Mouse (Mus musculus) kidney, postnatal 0 days (tissue): Measurements from ENCODE around the gene Mast4. TPM values are rescaled to one million over a fixed set of nuclear protein-coding genes. Genes with fewer than 3 reads are reported as not detected.

ENCODE experiments used
- ATAC-seq: fragments of 200-750 bp; cut with Nextera tagmentation; replicated peaks from 2 replicates; pipeline ENCODE4 v1.8.0; 2017; ENCODE audit warnings: low read depth, moderate number of reproducible peaks, moderate TSS enrichment, moderate library complexity; ENCODE audit not compliant: low FRiP score
- DNase-seq: peaks from one replicate; pipeline ENCODE4 v3.0.0-alpha.2; 2016; ENCODE audit warnings: low spot score
- H3K27ac ChIP-seq: fragments of 300-500 bp; sonication (generic); 2 replicates; pipeline ENCODE4 v1.5.1; 2014; ENCODE audit warnings: mild to moderate bottlenecking
- H3K27me3 ChIP-seq: fragments of 300-500 bp; sonication (generic); 2 replicates; pipeline ENCODE4 v1.6.1; 2014; ENCODE audit warnings: low read length, mixed read lengths; ENCODE audit not compliant: insufficient read depth
- H3K36me3 ChIP-seq: fragments of 300-500 bp; sonication (generic); 2 replicates; pipeline ENCODE4 v1.6.1; 2014; ENCODE audit warnings: low read length, mixed read lengths; ENCODE audit not compliant: insufficient read depth
- H3K4me1 ChIP-seq: fragments of 300-500 bp; sonication (generic); replicated peaks from 2 replicates; pipeline ENCODE4 v1.6.1; 2014; ENCODE audit warnings: antibody characterized with exemption, low read length, mixed read lengths; ENCODE audit not compliant: insufficient read depth
- H3K4me2 ChIP-seq: fragments of 300-500 bp; sonication (generic); 2 replicates; pipeline ENCODE4 v1.6.1; 2014; ENCODE audit warnings: mild to moderate bottlenecking, low read length, moderate library complexity, mixed read lengths
- H3K4me3 ChIP-seq: fragments of 300-500 bp; sonication (generic); replicated peaks from 2 replicates; pipeline ENCODE4 v1.5.1; 2014; ENCODE audit warnings: low read depth, low read length
- H3K9ac ChIP-seq: fragments of 300-500 bp; sonication (generic); 2 replicates; pipeline ENCODE4 v1.6.1; 2014; ENCODE audit warnings: low read depth, low read length
- H3K9me3 ChIP-seq: fragments of 300-500 bp; sonication (generic); replicated peaks from 2 replicates; pipeline ENCODE4 v1.6.1; 2016; ENCODE audit warnings: low read length, inconsistent platforms, mixed read lengths
- CTCF ChIP-seq: IDR thresholded peaks from 2 replicates; pipeline ENCODE4 v1.5.1; 2016; ENCODE audit warnings: antibody characterized with exemption, low read depth, mild to moderate bottlenecking, moderate library complexity
- WGBS: fragments of 180-500 bp; shearing (Covaris S2); extraction: QIAGEN DNeasy Blood & Tissue Kit; methylation state at CpG from one replicate; pipeline ENCODE4 v1.1.7; 2014; 5-methylcytosine and 5-hydroxymethylcytosine counted together
- polyA plus RNA-seq: library from polyadenylated mRNA; unstranded; fragments of >200 nt; fragmentation: Nextera tagmentation; extraction: Ambion mirVana; gene quantifications from 2 replicates; pipeline ENCODE4 v1.2.1, GENCODE M21; 2015

Gene Mast4
- polyA plus RNA-seq, 1 experiment from 2014 or later = 10.6 TPM

GRCm38 (mm10) chr13:103199823-103200660 is 134.3 kb downstream of the Mast4 start:
- H3K4me1 ChIP-seq = no peaks in the 10 kb centered on the region
- no peak overlapping the region for H3K4me3 ChIP-seq
- no peak overlapping the region for H3K4me2 ChIP-seq
- 36% methylated on average over 2 of the region's 2 CpGs for WGBS
- no peak for TF ChIP-seq CTCF
- DNase-seq = no peak
- no peaks in the 10 kb centered on the region for H3K27me3 ChIP-seq
- H3K27ac ChIP-seq = no peak overlapping the region
- H3K36me3 ChIP-seq = no peaks in the 10 kb centered on the region
- ATAC-seq = no peak
- no peak overlapping the region for H3K9ac ChIP-seq
- no peaks in the 10 kb centered on the region for H3K9me3 ChIP-seq

DNA sequence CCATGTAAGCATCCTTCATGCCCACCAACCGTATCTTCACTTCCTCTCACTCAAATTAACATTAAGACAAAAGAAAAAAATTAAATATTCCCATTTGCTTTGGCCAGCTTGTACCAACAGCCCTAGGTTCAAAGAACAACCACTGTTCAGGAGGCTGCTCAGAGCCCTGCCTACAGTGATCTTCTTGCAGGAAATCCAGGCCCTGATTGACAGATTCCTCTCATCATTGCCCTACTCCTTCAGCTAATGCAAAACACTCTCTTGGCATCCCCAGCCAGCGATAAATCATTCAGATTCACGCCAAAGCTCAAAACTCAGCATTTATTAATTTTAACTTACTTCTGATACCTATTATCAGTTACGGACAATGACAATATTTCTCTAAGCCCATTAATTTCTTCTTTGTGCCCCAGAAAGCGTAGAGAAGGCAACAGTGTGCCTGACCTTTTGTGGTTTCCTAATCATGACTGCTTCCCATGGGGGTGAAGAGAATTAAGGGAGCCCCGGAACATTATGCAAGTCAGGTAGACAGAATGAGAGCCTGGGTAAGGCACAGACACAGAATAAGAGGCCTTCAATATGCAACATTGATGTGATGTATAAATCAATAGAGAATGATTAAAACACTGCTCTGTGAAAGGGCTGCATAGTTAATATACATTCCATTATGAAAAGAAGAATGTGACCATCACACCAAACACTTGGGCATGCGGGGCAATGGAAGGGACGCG is 135.9 kb downstream of the Mast4 start:
- WGBS = 91% methylated on average over 9 of the region's 9 CpGs
- no peak for TF ChIP-seq CTCF
- ATAC-seq = no peak

GRCm38 (mm10) chr13:103196307-103196706 is 138.0 kb downstream of the Mast4 start:
- Histone ChIP-seq H3K27ac (no peak overlapping the region), H3K4me3 (no peak overlapping the region), H3K4me1 (no peaks in the 10 kb centered on the region), H3K36me3 (no peaks in the 10 kb centered on the region), H3K9me3 (no peaks in the 10 kb centered on the region), H3K27me3 (no peaks in the 10 kb centered on the region), H3K9ac (no peak overlapping the region), H3K4me2 (no peak overlapping the region)
- ATAC-seq (no peak), DNase-seq (peak; percentile 51)
- 65% methylated on average over 5 of the region's 5 CpGs for WGBS
- peak; percentile 57 for TF ChIP-seq CTCF

More for the DNA sequence above, 135.9 kb downstream of the Mast4 start:
- Histone ChIP-seq H3K4me1 (no peaks in the 10 kb centered on the region), H3K4me3 (no peak overlapping the region), H3K9ac (no peak overlapping the region), H3K27me3 (no peaks in the 10 kb centered on the region), H3K4me2 (no peak overlapping the region), H3K9me3 (no peaks in the 10 kb centered on the region), H3K27ac (no peak overlapping the region), H3K36me3 (no peaks in the 10 kb centered on the region)
- no peak for DNase-seq

- ATAC-seq (no peak), DNase-seq (no peak)
- H3K4me3 ChIP-seq = no peak overlapping the region
- H3K36me3 ChIP-seq = no peaks in the 10 kb centered on the region
- H3K4me1 ChIP-seq = no peaks in the 10 kb centered on the region
- H3K27me3 ChIP-seq = no peaks in the 10 kb centered on the region
- H3K9me3 ChIP-seq = no peaks in the 10 kb centered on the region
- no peak for TF ChIP-seq CTCF
- H3K27ac ChIP-seq = no peak overlapping the region
- H3K4me2 ChIP-seq = no peak overlapping the region
- WGBS = 76% methylated on average over 3 of the region's 3 CpGs
- H3K9ac ChIP-seq = no peak overlapping the region
Observed at GRCm38 (mm10) chr13:103195847-103196246, 138.4 kb downstream of the Mast4 start.

GRCm38 (mm10) chr13:103183566-103183965 is 150.7 kb downstream of the Mast4 start:
- Histone ChIP-seq H3K4me1 (no peaks in the 10 kb centered on the region), H3K9me3 (no peaks in the 10 kb centered on the region), H3K36me3 (no peaks in the 10 kb centered on the region), H3K4me2 (no peak overlapping the region), H3K27ac (no peak overlapping the region), H3K27me3 (no peaks in the 10 kb centered on the region), H3K9ac (no peak overlapping the region), H3K4me3 (no peak overlapping the region)
- ATAC-seq (no peak), DNase-seq (no peak)
- no peak for TF ChIP-seq CTCF
- 81% methylated on average over 5 of the region's 5 CpGs for WGBS

DNA sequence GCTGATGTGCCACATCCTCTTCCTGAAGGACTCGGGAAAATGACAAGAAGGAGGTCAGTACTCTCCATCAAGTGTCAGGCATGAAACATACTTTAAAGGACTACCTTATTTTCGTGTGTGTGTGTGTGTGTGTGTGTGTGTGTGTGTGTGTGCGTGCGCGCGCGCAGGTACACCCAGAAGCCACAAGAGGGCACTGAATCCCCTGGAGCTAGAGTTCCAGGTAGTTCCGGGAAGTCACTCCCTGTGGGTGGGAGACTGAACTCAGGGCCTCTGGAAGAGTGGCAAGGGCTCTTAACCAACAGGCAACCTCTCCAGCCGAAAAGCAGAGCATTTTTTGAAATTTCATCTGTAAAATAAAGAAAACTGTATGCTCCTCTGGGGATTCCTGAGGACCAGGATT is 152.5 kb downstream of the Mast4 start:
- Histone ChIP-seq H3K36me3 (no peaks in the 10 kb centered on the region), H3K27me3 (no peaks in the 10 kb centered on the region), H3K27ac (no peak overlapping the region), H3K9ac (no peak overlapping the region), H3K4me1 (no peaks in the 10 kb centered on the region), H3K4me2 (no peak overlapping the region), H3K9me3 (no peaks in the 10 kb centered on the region), H3K4me3 (no peak overlapping the region)
- DNase-seq (no peak), ATAC-seq (no peak)
- WGBS = 98% methylated on average over 9 of the region's 9 CpGs
- TF ChIP-seq CTCF = peak; percentile 15; the same call in 1 of the 2 replicates
